Mouse (Mus musculus) G1E (cell line): Measurements from ENCODE around the gene Otud6a.

ENCODE experiments used
- CTCF ChIP-seq: IDR thresholded peaks from 2 replicates; pipeline ENCODE4 v1.5.1; 2012; ENCODE audit warnings: low read depth, low read length, inconsistent platforms, mixed read lengths
- GATA1 ChIP-seq: IDR thresholded peaks from 2 replicates; pipeline ENCODE4 v1.6.1; 2012; ENCODE audit warnings: borderline replicate concordance, low read length, inconsistent platforms, mixed read lengths
- GATA2 ChIP-seq: IDR thresholded peaks from 2 replicates; pipeline ENCODE4 v1.6.1; 2012; ENCODE audit warnings: low read depth, low read length, inconsistent platforms, borderline replicate concordance
- POLR2AphosphoS5 ChIP-seq: IDR thresholded peaks from 2 replicates; pipeline ENCODE4 v1.6.1; 2012; ENCODE audit warnings: low read depth, low read length, inconsistent platforms; ENCODE audit not compliant: insufficient replicate concordance
- TAL1 ChIP-seq: conservative IDR thresholded peaks from 2 replicates; pipeline ENCODE4 v1.6.1; 2012; ENCODE audit warnings: low read depth, low read length, inconsistent platforms, mixed read lengths

DNA sequence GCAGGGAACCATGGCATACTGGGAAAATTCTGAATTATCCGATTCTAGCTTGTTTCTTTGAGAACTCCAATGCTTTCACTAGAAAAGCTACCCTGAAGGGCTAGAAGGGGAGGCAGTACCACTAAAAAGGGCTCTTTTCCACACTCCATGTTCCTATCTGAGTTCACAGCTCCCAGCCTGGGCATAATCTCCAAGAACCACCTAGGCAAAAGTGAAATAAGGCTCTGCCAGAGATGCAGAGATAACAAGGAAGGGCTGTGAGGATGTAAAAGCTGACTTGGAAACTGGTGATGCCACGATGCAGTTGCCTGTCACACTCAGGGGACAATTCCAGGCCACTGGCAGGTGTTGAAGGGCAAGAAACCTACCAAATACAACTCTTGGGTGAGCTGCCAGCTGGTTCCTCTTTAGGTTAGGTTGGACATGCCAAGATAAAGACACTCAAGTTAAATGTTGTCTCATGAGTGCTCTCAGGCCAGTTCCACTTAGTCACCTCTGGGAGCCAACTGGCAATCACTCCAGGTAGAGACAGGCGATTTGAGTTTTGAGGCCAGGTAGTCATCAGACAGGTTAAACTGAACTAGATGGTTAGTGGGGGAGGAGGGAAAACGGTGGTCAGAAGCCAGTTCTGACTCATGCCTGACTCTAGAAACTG lies 46.9 kb downstream of the Otud6a start:
- TF ChIP-seq POLR2AphosphoS5: no peak
- no peak for TF ChIP-seq CTCF
- TF ChIP-seq TAL1: no peak
- no peak for TF ChIP-seq GATA1
- TF ChIP-seq GATA2: no peak
